Mouse (Mus musculus): ENCODE results near the gene Smim22.

The Smim22 gene

GRCm38 (mm10) chr16:5007067-5007466, at the start of gene Smim22:
Smim22 (plus strand) TSS chr16:5007288.
- in situ Hi-C loops (cut with MboI; ENCODE audit: low pct_unique_long_range_greater_than_20kb in 1 of 2, low sequenced_read_pairs in 2 of 2, unreplicated experiment in 1 of 2), result no loop called here

GRCm38 (mm10) chr16:4957446-4957845, 49.6 kb upstream of the Smim22 start:
- in situ Hi-C loops (cut with MboI; ENCODE audit: low pct_unique_long_range_greater_than_20kb in 1 of 2, low sequenced_read_pairs in 2 of 2, unreplicated experiment in 1 of 2), result no loop called here

- in situ Hi-C loops (cut with MboI; ENCODE audit: low pct_unique_long_range_greater_than_20kb in 1 of 2, low sequenced_read_pairs in 2 of 2, unreplicated experiment in 1 of 2), result no loop called here
These were observed 46.8 kb upstream of the Smim22 start for GRCm38 (mm10) chr16:4960260-4960659.

- in situ Hi-C loops (cut with MboI; ENCODE audit: low pct_unique_long_range_greater_than_20kb in 1 of 2, low sequenced_read_pairs in 2 of 2, unreplicated experiment in 1 of 2), result no loop called here
These were observed 43.7 kb upstream of the Smim22 start for GRCm38 (mm10) chr16:4963346-4963745.

- in situ Hi-C loops (cut with MboI; ENCODE audit: low pct_unique_long_range_greater_than_20kb in 1 of 2, low sequenced_read_pairs in 2 of 2, unreplicated experiment in 1 of 2), result no loop called here
These were observed 43.0 kb upstream of the Smim22 start, which contains the start of gene Anks3 for GRCm38 (mm10) chr16:4963797-4964709. Anks3 (minus strand) TSS chr16:4964205.

GRCm38 (mm10) chr16:4964731-4965391, 42.2 kb upstream of the Smim22 start:
- in situ Hi-C loops (cut with MboI; ENCODE audit: low pct_unique_long_range_greater_than_20kb in 1 of 2, low sequenced_read_pairs in 2 of 2, unreplicated experiment in 1 of 2), result no loop called here

- in situ Hi-C loops (cut with MboI; ENCODE audit: low pct_unique_long_range_greater_than_20kb in 1 of 2, low sequenced_read_pairs in 2 of 2, unreplicated experiment in 1 of 2), result no loop called here
These were observed 41.5 kb upstream of the Smim22 start for GRCm38 (mm10) chr16:4965392-4966129.

- in situ Hi-C loops (cut with MboI; ENCODE audit: low pct_unique_long_range_greater_than_20kb in 1 of 2, low sequenced_read_pairs in 2 of 2, unreplicated experiment in 1 of 2), result no loop called here
These were observed 38.7 kb upstream of the Smim22 start for GRCm38 (mm10) chr16:4968426-4968825.

GRCm38 (mm10) chr16:4969055-4969843, 37.8 kb upstream of the Smim22 start:
- in situ Hi-C loops (cut with MboI; ENCODE audit: low pct_unique_long_range_greater_than_20kb in 1 of 2, low sequenced_read_pairs in 2 of 2, unreplicated experiment in 1 of 2), result no loop called here

- in situ Hi-C loops (cut with MboI; ENCODE audit: low pct_unique_long_range_greater_than_20kb in 1 of 2, low sequenced_read_pairs in 2 of 2, unreplicated experiment in 1 of 2), result no loop called here
These were observed 35.5 kb upstream of the Smim22 start for GRCm38 (mm10) chr16:4971626-4972025.

- in situ Hi-C loops (cut with MboI; ENCODE audit: low pct_unique_long_range_greater_than_20kb in 1 of 2, low sequenced_read_pairs in 2 of 2, unreplicated experiment in 1 of 2), result no loop called here
These were observed 32.6 kb upstream of the Smim22 start for GRCm38 (mm10) chr16:4974521-4974920.

GRCm38 (mm10) chr16:4976180-4976579, 30.9 kb upstream of the Smim22 start:
- in situ Hi-C loops (cut with MboI; ENCODE audit: low pct_unique_long_range_greater_than_20kb in 1 of 2, low sequenced_read_pairs in 2 of 2, unreplicated experiment in 1 of 2), result no loop called here

GRCm38 (mm10) chr16:4978275-4979051, 28.6 kb upstream of the Smim22 start:
- in situ Hi-C loops (cut with MboI; ENCODE audit: low pct_unique_long_range_greater_than_20kb in 1 of 2, low sequenced_read_pairs in 2 of 2, unreplicated experiment in 1 of 2), result no loop called here

- in situ Hi-C loops (cut with MboI; ENCODE audit: low pct_unique_long_range_greater_than_20kb in 1 of 2, low sequenced_read_pairs in 2 of 2, unreplicated experiment in 1 of 2), result no loop called here
These were observed 27.2 kb upstream of the Smim22 start for GRCm38 (mm10) chr16:4979755-4980380.

GRCm38 (mm10) chr16:4984717-4985116, 22.4 kb upstream of the Smim22 start:
- in situ Hi-C loops (cut with MboI; ENCODE audit: low pct_unique_long_range_greater_than_20kb in 1 of 2, low sequenced_read_pairs in 2 of 2, unreplicated experiment in 1 of 2), result no loop called here

GRCm38 (mm10) chr16:4993276-4993675, 13.8 kb upstream of the Smim22 start:
- in situ Hi-C loops (cut with MboI; ENCODE audit: low pct_unique_long_range_greater_than_20kb in 1 of 2, low sequenced_read_pairs in 2 of 2, unreplicated experiment in 1 of 2), result no loop called here

GRCm38 (mm10) chr16:4997553-4997952, 9.5 kb upstream of the Smim22 start, which contains the start of gene Sept12:
Sept12 (minus strand) TSS chr16:4997852.
- in situ Hi-C loops (cut with MboI; ENCODE audit: low pct_unique_long_range_greater_than_20kb in 1 of 2, low sequenced_read_pairs in 2 of 2, unreplicated experiment in 1 of 2), result no loop called here

Measured in mouse embryonic stem cell (cell line).